Mouse (Mus musculus) brain, embryonic 14.5 days (tissue): ENCODE results near the gene Bcl9l. TPM values are rescaled to one million over a fixed set of nuclear protein-coding genes. Genes with fewer than 3 reads are reported as not detected.

Experiments
- DNase-seq: peaks from one replicate; pipeline ENCODE4 v3.0.0-alpha.2; 2011; ENCODE audit warnings: low read depth
- CTCF ChIP-seq: fragments of 200-500 bp; IDR thresholded peaks from 2 replicates; pipeline ENCODE4 v1.5.1; 2012; ENCODE audit warnings: inconsistent platforms, mild to moderate bottlenecking, moderate library complexity, borderline replicate concordance; ENCODE audit not compliant: insufficient read depth, insufficient read length; ENCODE audit errors: extremely low read depth
- POLR2A ChIP-seq: fragments of 200-500 bp; IDR thresholded peaks from 2 replicates; pipeline ENCODE4 v1.6.1; 2012; ENCODE audit warnings: mild to moderate bottlenecking, inconsistent platforms, borderline replicate concordance; ENCODE audit not compliant: poor library complexity, insufficient read depth, insufficient read length, severe bottlenecking; ENCODE audit errors: extremely low read depth
- polyA plus RNA-seq: library from polyadenylated mRNA; depleted of rRNA; stranded (reverse); fragments of >200 nt; gene quantifications from 2 replicates; pipeline ENCODE4 v1.2.3, GENCODE M21; 2012

Gene Bcl9l
- polyA plus RNA-seq, 1 experiment = 35.5 TPM

DNA sequence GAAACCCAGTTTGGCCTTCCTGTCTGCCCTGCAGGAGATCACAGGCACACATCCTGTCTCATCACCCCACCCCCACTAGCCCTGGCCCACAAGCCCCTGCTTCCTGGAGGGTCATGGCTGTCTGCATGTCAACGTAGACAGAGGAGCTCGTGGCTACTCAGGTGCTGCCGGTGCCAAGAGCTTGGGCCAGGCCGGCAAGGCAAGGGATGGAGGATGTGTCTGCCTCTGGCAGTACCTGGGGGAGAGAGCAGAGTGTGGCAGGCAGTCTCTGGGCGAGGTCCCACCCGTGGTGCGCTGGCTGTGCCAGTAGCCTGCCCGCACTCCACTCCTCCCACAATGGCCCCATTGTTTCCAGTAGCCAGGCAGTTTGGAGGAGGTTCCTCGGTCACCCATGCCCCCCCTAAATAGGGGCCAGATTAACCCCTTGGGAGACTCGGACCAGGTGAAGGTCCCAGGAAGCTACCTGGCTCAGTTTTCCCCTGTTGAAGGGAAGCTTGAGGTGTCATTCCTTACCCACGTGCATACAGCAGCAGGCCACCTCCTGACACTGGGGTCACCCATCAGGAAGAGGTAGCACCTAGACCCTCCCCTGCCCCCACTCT, 11.7 kb downstream of the Bcl9l start:
- peak; percentile 74 for DNase-seq

DNA sequence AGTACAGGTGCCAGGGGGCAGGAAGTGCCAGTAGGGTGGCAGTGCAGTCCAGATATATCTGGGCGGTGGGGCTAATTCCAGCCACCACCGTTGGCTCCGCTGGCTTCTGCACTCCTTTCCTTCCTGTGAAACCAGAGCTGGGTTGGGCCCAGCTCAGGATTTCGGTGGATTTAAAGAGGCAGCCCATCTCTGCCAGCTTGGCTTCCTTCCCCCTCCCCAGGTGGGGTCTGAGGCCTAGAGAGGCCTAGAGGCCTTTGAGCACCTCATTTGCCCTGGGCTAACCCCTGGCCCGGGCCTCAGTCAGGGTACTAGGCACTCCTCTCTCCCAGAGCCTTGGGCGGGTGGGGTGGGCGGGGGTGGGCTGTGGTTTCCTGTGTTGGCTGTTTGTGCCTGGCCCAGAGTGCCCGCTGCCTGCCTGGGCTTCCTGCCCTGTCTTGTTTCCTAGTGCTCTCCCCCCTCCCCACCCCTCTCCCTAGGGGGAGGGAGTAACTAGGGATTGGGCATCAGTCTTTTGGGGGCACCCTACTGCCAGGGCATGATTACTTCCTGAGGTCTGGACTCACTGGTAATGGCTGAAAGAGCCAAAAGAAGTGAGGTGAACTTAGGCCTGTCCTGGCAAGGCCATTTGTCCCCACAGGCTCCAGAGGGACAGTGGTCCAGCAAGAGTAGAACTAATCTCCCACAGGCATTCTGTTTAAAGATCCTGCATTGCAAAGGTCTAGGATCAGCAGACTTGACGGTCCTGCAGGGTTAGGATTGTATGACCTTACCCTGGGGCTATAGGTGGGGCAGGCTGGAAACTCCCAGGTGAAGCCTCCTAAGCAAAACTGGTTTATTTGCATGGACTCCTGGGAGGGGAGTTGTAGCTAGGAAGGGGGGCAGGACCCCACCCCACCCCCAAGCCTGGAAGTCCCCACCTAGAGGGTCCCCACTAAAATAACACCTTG, 12.5 kb downstream of the Bcl9l start:
- peak; percentile 64 for DNase-seq
- TF ChIP-seq POLR2A = no peak
- TF ChIP-seq CTCF = no peak

More for the DNA sequence above, 11.7 kb downstream of the Bcl9l start:
- no peak for TF ChIP-seq CTCF
- no peak for TF ChIP-seq POLR2A

DNA sequence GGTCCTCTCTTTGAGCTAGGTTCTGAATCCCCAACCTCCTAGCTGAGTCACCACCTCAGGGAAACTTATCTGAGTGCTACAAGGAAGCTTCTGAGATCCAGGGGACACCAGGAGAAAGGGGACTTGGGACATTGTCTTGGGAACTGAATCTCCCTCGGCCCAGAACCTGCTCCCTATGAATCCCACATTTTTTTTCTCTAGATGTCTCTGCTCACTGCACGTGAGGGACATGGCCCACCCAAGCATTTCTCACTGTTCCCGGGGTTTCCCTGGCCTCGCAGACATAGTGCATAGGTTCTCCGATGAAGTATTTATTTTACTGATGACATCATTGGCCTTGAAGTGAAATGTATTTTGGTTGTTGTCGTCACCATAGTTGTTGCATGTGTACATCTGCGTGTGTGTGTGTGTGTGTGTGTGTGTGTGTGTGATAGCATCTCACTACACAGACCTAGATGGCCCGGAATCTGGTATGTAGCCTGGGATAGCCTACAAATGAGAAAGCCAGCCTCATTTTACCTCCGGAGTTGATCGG, 13.3 kb downstream of the Bcl9l start:
- no peak for DNase-seq
- TF ChIP-seq CTCF (no peak), POLR2A (no peak)

DNA sequence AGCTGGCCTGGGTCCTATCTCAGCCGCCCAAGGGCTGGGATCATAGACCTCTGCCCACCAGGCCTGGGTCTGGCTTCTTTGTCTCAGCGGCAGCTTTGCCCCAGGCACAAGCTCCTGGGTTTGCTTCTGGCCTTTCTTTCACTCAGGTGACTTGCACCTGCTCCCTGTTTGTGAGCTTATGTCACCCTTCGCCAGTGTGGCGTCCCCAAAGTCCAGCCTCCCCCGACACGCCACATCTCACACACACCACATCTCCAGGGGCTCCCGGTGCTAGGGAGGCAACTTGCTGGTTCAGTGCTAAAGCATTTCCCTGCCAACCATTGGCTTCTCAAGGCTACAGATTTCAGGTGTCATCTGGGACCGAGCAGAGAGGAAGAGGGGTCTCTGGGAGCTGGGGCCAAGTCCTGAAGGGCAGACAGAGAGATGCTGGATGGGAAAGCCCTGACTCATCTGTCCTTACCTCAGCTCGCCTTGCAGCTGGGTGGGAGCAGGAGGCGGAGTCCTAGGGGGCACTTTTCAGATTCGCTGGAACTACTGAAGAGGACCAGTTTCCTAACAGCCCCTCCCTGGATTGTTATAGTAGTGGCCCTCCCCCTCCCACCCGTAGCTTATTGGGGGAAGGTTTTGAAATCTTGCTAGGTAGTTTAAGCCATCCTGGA, 14.3 kb downstream of the Bcl9l start:
- no peak for DNase-seq

DNA sequence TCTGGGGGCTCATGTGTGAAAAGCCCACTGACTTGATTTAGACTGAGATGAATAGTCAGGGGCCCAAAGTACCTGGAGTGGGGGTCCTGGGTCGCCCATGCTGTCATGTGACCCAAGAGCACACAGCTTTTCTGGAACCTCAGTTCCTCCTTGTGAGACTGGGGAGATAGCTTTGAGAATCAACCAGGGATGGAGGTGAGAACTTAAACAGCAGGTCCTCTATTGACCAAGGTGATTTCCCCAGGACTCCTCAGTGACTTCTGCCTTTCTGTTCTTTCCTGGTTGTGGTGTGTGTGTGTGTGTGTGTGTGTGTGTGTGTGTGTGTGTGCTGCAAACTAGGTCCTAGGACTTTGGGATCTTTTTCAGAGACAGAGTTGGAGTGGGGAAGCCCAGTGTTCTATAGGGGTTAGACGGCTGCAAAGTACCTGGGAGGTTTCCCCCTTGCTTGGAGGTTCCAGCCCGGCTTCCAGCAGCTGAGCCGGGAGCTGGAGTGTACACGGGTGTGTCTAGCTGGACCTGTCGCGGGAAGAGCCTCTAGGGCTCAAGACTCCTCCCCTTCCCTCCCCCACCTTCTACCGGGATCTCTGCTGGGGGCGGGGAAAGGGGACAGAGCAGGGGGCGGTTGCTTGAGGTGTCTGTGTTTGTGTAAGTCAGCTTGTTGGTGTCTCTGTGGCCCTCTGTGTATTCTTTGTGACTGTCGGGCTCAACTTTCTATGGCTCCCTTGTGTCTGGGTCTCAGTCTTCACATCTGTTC, 15.2 kb downstream of the Bcl9l start:
- TF ChIP-seq CTCF (no peak), POLR2A (no peak)
- DNase-seq = peak; percentile 60

More for the DNA sequence above, 14.3 kb downstream of the Bcl9l start:
- no peak for TF ChIP-seq POLR2A
- no peak for TF ChIP-seq CTCF

DNA sequence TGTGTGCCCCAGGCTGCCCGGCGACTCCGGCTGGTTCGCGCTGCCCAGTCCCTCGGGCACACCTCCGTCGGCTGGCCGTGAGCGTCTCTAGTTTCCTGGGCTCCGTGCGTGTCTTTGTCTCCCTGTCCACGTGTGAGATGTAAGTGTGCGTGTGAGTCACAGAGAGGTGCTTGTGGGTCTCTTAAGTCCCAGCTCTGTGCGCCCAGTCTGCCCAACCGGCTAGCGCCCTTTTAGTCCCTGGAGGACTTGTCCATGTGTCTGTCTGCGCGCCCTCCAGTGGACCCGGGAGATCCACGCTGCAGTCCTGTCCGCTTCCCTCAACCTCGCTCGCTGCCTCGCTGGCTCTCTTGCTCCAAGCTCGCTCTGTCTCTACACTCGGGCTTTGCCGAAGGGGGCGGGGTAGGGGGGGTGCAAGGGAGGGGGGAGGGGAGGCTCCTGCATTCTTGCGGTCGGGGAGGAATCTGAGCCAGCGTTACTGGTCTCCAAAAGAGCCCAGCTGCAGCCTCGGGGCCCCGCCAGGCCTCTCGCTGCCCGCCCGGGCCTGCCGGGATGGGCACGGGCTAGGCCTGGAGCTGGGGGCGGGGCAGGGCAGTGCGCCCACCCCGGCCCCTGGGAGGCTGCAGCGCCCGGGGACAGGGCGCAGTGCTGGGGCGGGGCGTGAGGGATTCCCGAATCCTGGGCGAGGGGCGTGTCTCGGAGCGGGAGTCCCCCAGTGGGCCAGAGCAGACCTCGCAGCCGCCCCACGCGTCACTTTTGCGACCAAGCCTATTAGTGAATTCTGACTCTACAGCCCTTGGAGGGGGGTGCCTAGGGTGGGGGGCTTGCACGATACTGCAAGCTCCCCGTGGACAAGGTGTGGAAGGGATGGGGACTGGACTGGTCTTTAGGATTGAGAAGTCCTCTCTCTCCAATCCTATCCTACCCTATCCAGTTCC, 16.1 kb downstream of the Bcl9l start:
- peak; percentile 92 for DNase-seq
- no peak for TF ChIP-seq POLR2A
- peak; percentile 41; the same call in 1 of the 2 replicates for TF ChIP-seq CTCF

DNA sequence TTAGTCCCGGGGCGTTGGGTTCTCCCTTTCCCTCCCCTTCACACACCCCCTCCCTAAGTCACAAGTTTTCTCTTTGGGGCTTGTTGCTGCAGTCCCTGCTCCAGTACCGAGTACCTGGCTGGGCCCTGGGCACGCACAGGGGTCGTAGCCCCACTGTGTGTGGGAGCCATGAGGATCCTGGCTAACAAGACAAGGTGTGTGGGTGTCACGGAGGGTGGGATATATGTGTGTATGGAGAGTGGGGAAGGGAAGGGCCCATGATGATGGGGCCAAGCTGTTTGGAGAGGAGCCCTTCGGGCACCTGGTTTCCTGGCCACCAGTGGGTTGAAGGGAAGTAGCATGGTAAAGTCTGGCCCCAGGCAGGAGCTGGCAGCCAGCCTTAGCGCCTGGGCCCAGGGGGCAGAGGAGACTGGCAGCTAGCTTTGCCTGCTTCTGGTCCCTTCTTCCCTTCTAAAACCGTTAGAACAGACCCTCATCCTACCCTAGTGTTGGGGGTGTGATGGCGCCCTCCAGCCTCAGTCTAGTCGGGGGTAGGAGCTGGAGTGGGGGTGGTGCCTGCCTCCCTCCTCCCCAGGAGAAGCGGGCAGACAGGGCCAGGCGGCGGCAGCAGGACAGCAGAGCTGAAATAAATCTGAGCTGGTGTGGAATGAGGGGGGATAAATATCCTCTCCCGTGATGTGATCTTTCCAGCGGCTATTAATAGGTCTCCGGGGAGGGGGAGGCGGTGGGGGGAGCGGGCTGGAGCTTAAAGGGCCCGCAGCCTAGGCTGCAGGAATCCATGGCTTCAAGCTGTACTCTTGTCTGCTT, 16.9 kb downstream of the Bcl9l start:
- peak; percentile 87 for DNase-seq
- TF ChIP-seq CTCF (no peak), POLR2A (no peak)

DNA sequence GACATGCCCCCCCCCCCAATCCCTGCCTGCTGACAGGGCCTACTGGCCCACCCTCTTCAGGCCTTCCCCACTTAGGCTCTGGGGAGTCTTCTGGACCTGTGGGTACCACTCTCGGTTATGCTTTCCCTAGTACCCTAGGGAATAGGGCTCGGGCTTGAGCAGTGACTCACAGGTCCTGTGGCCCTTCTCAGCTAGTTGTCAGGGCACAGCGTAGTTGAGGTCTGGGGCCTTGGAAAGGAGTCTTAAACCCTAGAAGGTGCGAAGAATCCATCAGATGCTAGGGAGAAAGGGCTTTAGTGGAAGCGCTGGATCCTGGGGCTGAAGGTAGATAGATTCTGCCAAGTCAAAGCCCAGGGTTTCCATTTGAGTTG, 17.5 kb downstream of the Bcl9l start:
- no peak for TF ChIP-seq CTCF
- no peak for TF ChIP-seq POLR2A
- DNase-seq = no peak

DNA sequence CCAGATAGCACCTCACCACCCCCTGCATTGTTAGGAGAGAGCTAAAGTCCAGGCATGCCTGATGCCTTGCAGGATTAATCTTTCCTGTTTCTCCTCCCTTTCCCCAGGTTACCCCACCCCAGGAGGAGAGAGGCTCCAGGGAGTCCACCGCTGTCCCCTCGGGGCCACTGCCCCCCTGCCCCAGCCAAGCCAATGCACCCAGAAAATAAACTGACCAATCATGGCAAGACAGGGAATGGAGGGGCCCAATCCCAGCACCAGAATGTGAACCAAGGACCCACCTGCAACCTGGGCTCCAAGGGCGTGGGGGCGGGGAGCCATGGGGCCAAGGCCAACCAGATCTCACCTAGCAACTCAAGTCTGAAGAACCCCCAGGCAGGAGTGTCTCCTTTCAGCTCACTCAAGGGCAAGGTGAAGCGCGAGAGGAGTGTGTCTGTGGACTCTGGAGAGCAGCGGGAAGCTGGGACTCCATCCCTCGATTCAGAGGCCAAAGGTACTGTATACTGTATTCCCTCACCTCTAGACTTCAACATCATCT, 18.1 kb downstream of the Bcl9l start:
- DNase-seq = no peak
- no peak for TF ChIP-seq CTCF
- TF ChIP-seq POLR2A = no peak
